Mouse (Mus musculus) thymus, adult 2 months (tissue): Measurements from ENCODE around the gene Marveld1.

Experiments used
- CTCF ChIP-seq: fragments of 200-500 bp; IDR thresholded peaks from 2 replicates; pipeline ENCODE4 v1.5.1; 2012; ENCODE audit warnings: mild to moderate bottlenecking, control low read depth, low read length, moderate library complexity, borderline replicate concordance; ENCODE audit not compliant: control insufficient read depth, poor library complexity, insufficient read depth; ENCODE audit errors: extremely low read depth
- POLR2A ChIP-seq: fragments of 200-500 bp; IDR thresholded peaks from 2 replicates; pipeline ENCODE4 v1.6.1; 2012; ENCODE audit warnings: mild to moderate bottlenecking, low read length, control low read depth, moderate library complexity; ENCODE audit not compliant: control insufficient read depth, poor library complexity, insufficient read depth; ENCODE audit errors: extremely low read depth

DNA sequence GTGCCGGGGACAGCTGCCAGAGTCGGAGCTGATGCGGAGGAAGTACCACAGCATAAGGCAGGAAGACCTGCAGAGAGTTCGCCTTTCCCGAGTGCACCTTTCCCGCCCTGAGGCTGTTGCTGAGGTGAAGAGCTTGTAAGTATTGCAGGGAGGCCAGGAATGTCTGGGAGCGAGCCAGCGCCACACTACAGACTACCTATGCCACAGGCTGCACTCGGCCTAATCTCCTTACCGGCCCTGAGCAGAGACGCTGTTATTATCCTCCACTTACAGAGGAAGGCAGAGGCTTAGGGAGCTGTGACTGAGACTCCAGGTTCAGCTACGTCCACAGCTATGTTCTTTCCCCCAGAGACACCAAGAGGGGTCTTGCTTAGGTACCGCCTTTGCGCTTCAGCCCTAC is 32.2 kb downstream of the Marveld1 start:
- TF ChIP-seq CTCF (no peak), POLR2A (no peak)
